Mouse (Mus musculus): ENCODE measurements around the gene Metap1. TPM values are rescaled to one million over a fixed set of nuclear protein-coding genes. Genes with fewer than 3 reads are reported as not detected.

The Metap1 gene
- total and polyA plus RNA-seq, 3 experiments = 57.4 to 96.3 (median 71.0) TPM

GRCm38 (mm10) chr3:138526916-138527666 lies 37.8 kb upstream of the Metap1 start:
- Histone ChIP-seq H3K27ac (ENCODE audit: control insufficient read depth, low read depth, low read length) (peak overlapping the region; percentile 89), H3K4me1 (ENCODE audit: control insufficient read depth in 1 of 2, insufficient read depth in 2 of 2, low read length in 2 of 2) (peaks cover 18 to 27% of the 10 kb centered on the region in 2 experiments), H3K27me3 (ENCODE audit: control insufficient read depth in 1 of 2, insufficient read depth in 2 of 2, low read length in 2 of 2) (no peaks in the 10 kb centered on the region), H3K9ac (ENCODE audit: control insufficient read depth, low read depth, low read length, poor library complexity, severe bottlenecking) (peak overlapping the region; percentile 94), H3K9me3 (replicated peaks; ENCODE audit: insufficient read depth, low read length) (no peaks in the 10 kb centered on the region), H3K79me2 (ENCODE audit: control insufficient read depth, insufficient read depth, low read length, poor library complexity) (peaks cover 51% of the 10 kb centered on the region), H3K4me3 (ENCODE audit: control insufficient read depth in 1 of 2, insufficient read depth in 1 of 2, low read depth in 2 of 2, low read length in 2 of 2) (peak overlapping the region; percentile 78 to 97), H3K36me3 (ENCODE audit: control insufficient read depth in 1 of 2, insufficient read depth in 2 of 2, low read length in 2 of 2) (peaks cover 0 to 39% of the 10 kb centered on the region in 2 experiments; a peak in 3 of 4 replicates)
- peak; percentile 99 for DNase-seq (ENCODE audit: low read depth, low spot score)
- TF ChIP-seq E2F4 (IDR thresholded peaks at IDR 0.05; ENCODE audit: borderline replicate concordance, low read depth, low read length) (no peak), JUND (IDR thresholded peaks at IDR 0.05; ENCODE audit: low read depth, low read length) (no peak), ETS1 (IDR thresholded peaks at IDR 0.05; ENCODE audit: low read depth, low read length) (peak; percentile 68; the same call in 1 of the 2 replicates), MAZ (IDR thresholded peaks at IDR 0.05; ENCODE audit: low read depth, low read length) (peak; percentile 92; the same call in 1 of the 2 replicates), ZC3H11A (IDR thresholded peaks at IDR 0.05; ENCODE audit: low read depth, low read length) (no peak), TAL1 (IDR thresholded peaks at IDR 0.05; ENCODE audit: low read length) (no peak), USF1 (IDR thresholded peaks at IDR 0.05; ENCODE audit: low read depth, low read length) (peak; percentile 99), POLR2AphosphoS2 (IDR thresholded peaks at IDR 0.05; ENCODE audit: low read length) (peak; percentile 89), HCFC1 (IDR thresholded peaks at IDR 0.05; ENCODE audit: low read depth, low read length) (peak; percentile 99), UBTF (IDR thresholded peaks at IDR 0.05; ENCODE audit: borderline replicate concordance, insufficient read depth, low read depth, low read length) (0 out of 2 replicates have a peak, but pooled peaks have one; percentile 29), MXI1 (IDR thresholded peaks at IDR 0.05; ENCODE audit: low read depth, low read length) (peak; percentile 80), GABPA (IDR thresholded peaks at IDR 0.05; ENCODE audit: low read depth, low read length) (no peak), NELFE (IDR thresholded peaks at IDR 0.05; ENCODE audit: low read depth, low read length) (peak; percentile 94), USF2 (IDR thresholded peaks at IDR 0.05; ENCODE audit: borderline replicate concordance in 1 of 2, insufficient read depth in 1 of 2, low read depth in 1 of 2, low read length in 2 of 2) (peak; percentile 92 to 98), TBP (IDR thresholded peaks at IDR 0.05; ENCODE audit: low read depth, low read length) (peak; percentile 91; the same call in 1 of the 2 replicates), MYB (IDR thresholded peaks at IDR 0.05; ENCODE audit: low read depth, low read length) (peak; percentile 96), CHD2 (IDR thresholded peaks at IDR 0.05; ENCODE audit: low read length) (no peak), ZKSCAN1 (IDR thresholded peaks at IDR 0.05; ENCODE audit: low read depth, low read length) (peak; percentile 86; the same call in 1 of the 2 replicates), SMC3 (IDR thresholded peaks at IDR 0.05; ENCODE audit: low read depth, low read length) (no peak), CTCF (IDR thresholded peaks at IDR 0.05 in 2 of 3, conservative IDR thresholded peaks at IDR 0.05 in 1 of 3; ENCODE audit: control insufficient read depth in 1 of 3, insufficient read depth in 1 of 3, low read depth in 2 of 3, low read length in 3 of 3, poor library complexity in 1 of 3, severe bottlenecking in 1 of 3) (no peak), EP300 (IDR thresholded peaks at IDR 0.05; ENCODE audit: low read depth in 1 of 2, low read length in 2 of 2) (peak in 1 of 2 experiments; percentile 13; a peak in 1 of 4 replicates), KAT2A (conservative IDR thresholded peaks at IDR 0.05; ENCODE audit: low read depth, low read length) (peak; percentile 83), MAFK (IDR thresholded peaks at IDR 0.05; ENCODE audit: borderline replicate concordance, low read depth, low read length) (no peak), ZNF384 (IDR thresholded peaks at IDR 0.05; ENCODE audit: low read depth, low read length) (peak; percentile 100), MAX (IDR thresholded peaks at IDR 0.05; ENCODE audit: low read length) (peak; percentile 98), BHLHE40 (IDR thresholded peaks at IDR 0.05; ENCODE audit: borderline replicate concordance, low read depth, low read length) (peak; percentile 7; the same call in 1 of the 2 replicates), SIN3A (IDR thresholded peaks at IDR 0.05; ENCODE audit: low read length) (peak; percentile 90), ZMIZ1 (IDR thresholded peaks at IDR 0.05; ENCODE audit: low read depth, low read length) (peak; percentile 91), ELF1 (IDR thresholded peaks at IDR 0.05; ENCODE audit: low read depth, low read length) (peak; percentile 81), MEF2A (IDR thresholded peaks at IDR 0.05; ENCODE audit: extremely low read depth, insufficient replicate concordance, low read depth, low read length, poor library complexity, severe bottlenecking) (no peak), MYC (IDR thresholded peaks at IDR 0.05; ENCODE audit: low read depth, low read length) (peak; percentile 86), NRF1 (IDR thresholded peaks at IDR 0.05; ENCODE audit: insufficient read depth, low read depth, low read length, poor library complexity, severe bottlenecking) (peak; percentile 91), CHD1 (IDR thresholded peaks at IDR 0.05; ENCODE audit: low read depth, low read length) (no peak), TCF12 (IDR thresholded peaks at IDR 0.05; ENCODE audit: low read depth, low read length) (peak; percentile 74), GATA1 (IDR thresholded peaks at IDR 0.05; ENCODE audit: low read depth, low read length) (0 out of 2 replicates have a peak, but pooled peaks have one; percentile 9)

Measured in MEL (cell line).